Mouse (Mus musculus): Measurements from ENCODE around the gene Olfr311.

GRCm38 (mm10) chr11:58867039-58867953, 28.2 kb downstream of the Olfr311 start, which contains the start of gene 2810021J22Rik:
- TF ChIP-seq CTCF (IDR thresholded peaks at IDR 0.05; ENCODE audit: low read depth) (peak; percentile 39), EP300 (IDR thresholded peaks at IDR 0.05; ENCODE audit: low read depth) (no peak; the same call in 1 of the 2 replicates)
